Mouse (Mus musculus): ENCODE results near the gene Acer2. TPM values are rescaled to one million over a fixed set of nuclear protein-coding genes. Genes with fewer than 3 reads are reported as not detected.

Acer2 gene
- total RNA-seq, 2 experiments from 2014 or later, result 1.9 to 2.8 TPM

DNA sequence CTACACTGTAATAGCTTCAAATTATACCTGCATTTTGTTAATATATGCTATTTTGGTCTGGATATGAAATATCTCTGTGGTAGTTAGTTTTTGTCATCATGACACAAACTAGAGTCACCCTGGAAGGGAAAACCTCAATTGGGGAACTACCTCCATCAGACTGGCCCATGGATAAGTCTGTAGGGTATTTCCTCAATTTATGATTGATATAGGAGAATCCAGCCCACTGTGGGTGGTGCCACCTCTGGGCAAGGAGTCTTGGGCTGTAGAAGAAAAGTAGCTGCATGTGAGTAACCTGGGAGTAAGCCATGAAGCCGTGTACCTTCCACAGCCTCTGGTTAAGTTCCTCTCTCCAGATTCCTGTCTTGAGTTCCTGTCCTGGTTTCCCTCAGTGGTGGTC lies 74.6 kb downstream of the Acer2 start:
- no peak for DNase-seq (ENCODE audit: low spot score in 2 of 2)

DNA sequence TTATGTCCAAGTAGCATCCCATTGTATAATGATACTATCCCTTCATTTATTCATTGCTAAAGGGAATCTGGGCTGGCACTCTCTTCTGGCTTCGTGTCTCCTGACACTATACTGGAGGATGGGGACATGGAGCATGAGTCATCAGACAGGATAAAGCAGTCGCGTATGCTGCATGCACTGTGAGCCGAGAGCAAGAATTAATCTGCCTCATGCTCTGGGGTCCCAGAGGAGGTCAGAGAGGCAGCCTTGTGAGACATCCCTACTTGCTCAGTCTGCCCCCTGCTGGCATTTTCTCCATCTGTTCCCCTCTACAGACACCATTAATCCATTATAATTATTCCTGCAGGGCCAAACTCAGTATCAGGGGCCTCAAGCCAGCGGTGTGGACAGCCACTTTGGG lies 79.3 kb downstream of the Acer2 start:
- no peak for DNase-seq (ENCODE audit: low spot score in 2 of 2)

DNA sequence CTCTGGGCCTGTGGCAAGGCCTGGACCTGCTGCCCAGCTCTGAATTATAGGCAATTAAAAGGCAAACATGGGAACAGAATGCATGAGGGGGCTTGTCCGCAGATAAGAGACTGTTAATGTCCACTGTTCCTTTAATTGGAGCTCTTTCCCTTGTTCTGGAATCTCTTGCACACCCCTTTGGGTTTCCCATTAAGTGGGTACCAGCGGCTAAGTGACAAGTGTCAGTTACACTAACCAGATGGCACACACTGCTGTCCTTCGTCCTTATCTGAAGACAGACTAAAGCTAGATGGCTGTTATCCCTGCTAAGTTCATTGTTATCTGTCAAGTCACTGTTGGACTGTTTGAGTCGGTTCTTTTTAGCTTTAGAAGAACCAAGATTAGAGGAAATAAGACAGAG lies 81.3 kb downstream of the Acer2 start:
- no peak for DNase-seq (ENCODE audit: low spot score in 2 of 2)

DNA sequence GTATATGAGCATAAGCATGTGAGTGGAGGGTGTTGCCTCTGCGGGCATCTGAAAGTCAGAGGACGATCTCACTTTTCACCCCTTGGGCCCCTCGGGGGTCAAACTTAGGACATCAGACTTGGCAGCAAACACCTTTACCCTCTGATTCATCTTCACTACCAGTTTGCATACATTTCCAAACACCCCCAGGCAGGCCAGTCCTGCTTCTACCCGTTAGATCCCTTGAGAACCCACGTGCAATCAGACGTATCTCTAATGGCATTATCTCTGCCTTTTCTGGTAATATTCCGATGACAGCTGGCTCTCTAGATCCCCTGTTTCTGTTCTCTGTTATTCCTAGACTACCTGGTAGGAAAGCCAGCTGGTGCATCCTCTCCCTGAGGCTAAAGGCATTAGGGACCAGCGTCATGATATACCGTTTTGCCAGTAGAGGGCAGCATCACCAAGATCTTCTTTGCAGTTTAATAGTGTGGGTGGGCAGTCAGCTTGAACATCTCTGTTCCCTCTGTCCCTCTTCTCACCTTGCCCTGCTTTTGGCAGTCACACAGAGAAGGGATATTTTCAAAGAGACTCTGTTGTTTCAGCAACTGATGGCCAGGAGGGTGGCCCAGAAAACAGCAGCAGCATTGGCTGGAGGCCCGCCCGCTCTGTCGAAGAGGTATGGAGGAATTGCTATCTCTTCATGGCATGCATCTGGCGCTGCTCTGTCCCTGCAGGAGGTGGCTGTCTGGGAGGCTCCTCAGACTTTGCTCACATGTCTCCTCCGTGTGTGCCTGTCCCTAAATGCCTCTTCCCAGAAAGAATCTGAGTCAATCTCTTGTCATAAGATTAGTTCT lies 83.6 kb downstream of the Acer2 start:
- peak in 1 of 2 experiments; percentile 31 for DNase-seq (ENCODE audit: low spot score in 2 of 2)

DNA sequence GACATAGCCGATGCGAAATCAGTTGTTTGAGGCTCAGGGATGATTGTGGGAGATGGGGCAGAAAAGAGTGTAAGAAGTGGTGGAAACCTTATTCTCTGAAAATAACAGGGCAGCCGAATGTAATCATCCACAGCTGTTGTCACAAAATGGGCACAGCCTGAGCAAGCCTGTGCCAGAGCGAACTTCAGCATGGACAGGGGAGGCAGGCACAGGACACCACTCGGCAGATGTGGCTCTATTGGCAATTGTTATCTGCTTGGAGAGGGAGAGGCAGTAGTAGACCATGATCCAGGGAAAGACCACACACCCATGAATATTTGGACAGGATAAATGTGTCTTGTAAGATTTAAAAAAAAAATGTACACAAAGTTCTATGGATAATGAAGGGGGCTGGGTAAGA lies 103.1 kb downstream of the Acer2 start:
- DNase-seq (ENCODE audit: low spot score in 2 of 2), result no peak

Other genes with a start within 250 kb of the Acer2 start
- 100 to 1,000 TPM in 1 of 2 experiments, 10 to 100 TPM in 1; 95.5 to 103 TPM for gene Plin2, start 204.3 kb upstream of the Acer2 start, total RNA-seq (2021)
- gene Dennd4c, start 125.8 kb upstream of the Acer2 start, total RNA-seq (2021), result 10 to 100 TPM; 23.6 to 26.0 TPM
- 100 to 1,000 TPM; 808 to 874 TPM for gene Rps6, start 17.0 kb upstream of the Acer2 start, total RNA-seq (2021)

All from gastrocnemius, postnatal 4 days (tissue).